Mouse (Mus musculus): ENCODE results near the gene Nav3.
"Not testable (repeated sequence)": the region's sequence is repeated elsewhere in the genome, so short reads cannot be mapped to it uniquely, and the experiment has no call there.

The Nav3 gene

GRCm38 (mm10) chr10:110455838-110456493, at the start of gene Nav3:
Nav3 (minus strand) TSS chr10:110456204.
- DNase-seq, result peak; percentile 76

GRCm38 (mm10) chr10:110485306-110485705, 29.3 kb upstream of the Nav3 start:
- DNase-seq, result no peak

GRCm38 (mm10) chr10:110484822-110485221, 28.8 kb upstream of the Nav3 start:
- DNase-seq, result no peak

- DNase-seq, result no peak
Observed at GRCm38 (mm10) chr10:110479189-110479588, 23.2 kb upstream of the Nav3 start.

GRCm38 (mm10) chr10:110477689-110478314, 21.8 kb upstream of the Nav3 start:
- DNase-seq, result no peak

- no peak for DNase-seq
Observed at GRCm38 (mm10) chr10:110474107-110474506, 18.1 kb upstream of the Nav3 start.

- no peak for DNase-seq
Observed at GRCm38 (mm10) chr10:110469445-110469844, 13.4 kb upstream of the Nav3 start.

- no peak for DNase-seq
Observed at GRCm38 (mm10) chr10:110455063-110455837, 754 bp downstream of the Nav3 start.

- no peak for DNase-seq
Observed at GRCm38 (mm10) chr10:110453566-110453965, 2.4 kb downstream of the Nav3 start.

GRCm38 (mm10) chr10:110440396-110440795, 15.6 kb downstream of the Nav3 start:
- DNase-seq, result no peak

- no peak for DNase-seq
Observed at GRCm38 (mm10) chr10:110431078-110431477, 24.9 kb downstream of the Nav3 start.

GRCm38 (mm10) chr10:110429578-110429977, 26.4 kb downstream of the Nav3 start:
- DNase-seq, result no peak

GRCm38 (mm10) chr10:110429052-110429451, 27.0 kb downstream of the Nav3 start:
- DNase-seq, result no peak

- DNase-seq, result no peak
Observed at GRCm38 (mm10) chr10:110421533-110421932, 34.5 kb downstream of the Nav3 start.

- DNase-seq, result no peak
Observed at GRCm38 (mm10) chr10:110417003-110417402, 39.0 kb downstream of the Nav3 start.

- DNase-seq, result no peak
Observed at GRCm38 (mm10) chr10:110415624-110416023, 40.4 kb downstream of the Nav3 start.

- DNase-seq, result no peak
Observed at GRCm38 (mm10) chr10:110413281-110413897, 42.6 kb downstream of the Nav3 start.

- no peak for DNase-seq
Observed at GRCm38 (mm10) chr10:110402950-110403349, 53.1 kb downstream of the Nav3 start.

GRCm38 (mm10) chr10:110400642-110401041, 55.4 kb downstream of the Nav3 start:
- no peak for DNase-seq

- DNase-seq, result no peak
Observed at GRCm38 (mm10) chr10:110398643-110399042, 57.4 kb downstream of the Nav3 start.

GRCm38 (mm10) chr10:110386476-110387197, 69.4 kb downstream of the Nav3 start:
- DNase-seq, result no peak

- DNase-seq, result not testable (repeated sequence)
Observed at GRCm38 (mm10) chr10:110383506-110384229, 72.3 kb downstream of the Nav3 start.
